Mouse (Mus musculus) kidney, adult 9 months (tissue): ENCODE data around the gene Zfp788.
"Not testable (repeated sequence)": the region's sequence is repeated elsewhere in the genome, so short reads cannot be mapped to it uniquely, and the experiment has no call there.

ENCODE experiments used
- DNase-seq: peaks from one replicate; pipeline ENCODE4 v3.0.0; 2022

Gene Zfp788

GRCm38 (mm10) chr7:41632409-41633220 is at the start of gene Zfp788:
Zfp788 (plus strand) TSS chr7:41633203.
- DNase-seq = peak; percentile 98

- DNase-seq = not testable (repeated sequence)
Observed at GRCm38 (mm10) chr7:41587831-41588230, 45.2 kb upstream of the Zfp788 start.

- DNase-seq = no peak
Observed at GRCm38 (mm10) chr7:41598615-41599014, 34.4 kb upstream of the Zfp788 start.

- peak; percentile 97 for DNase-seq
Observed at GRCm38 (mm10) chr7:41599034-41599813, 33.8 kb upstream of the Zfp788 start, which contains the start of gene 2610021A01Rik. 2610021A01Rik (plus strand) TSS chr7:41599230.

- DNase-seq = no peak
Observed at GRCm38 (mm10) chr7:41599932-41600548, 33.0 kb upstream of the Zfp788 start.

GRCm38 (mm10) chr7:41611654-41612053 is 21.3 kb upstream of the Zfp788 start:
- DNase-seq = no peak

GRCm38 (mm10) chr7:41616241-41616640 is 16.8 kb upstream of the Zfp788 start:
- not testable (repeated sequence) for DNase-seq

GRCm38 (mm10) chr7:41633221-41633984 is 400 bp downstream of the Zfp788 start:
- DNase-seq = peak; percentile 95

GRCm38 (mm10) chr7:41674326-41674725 is 41.3 kb downstream of the Zfp788 start:
- DNase-seq = not testable (repeated sequence)
